Mouse (Mus musculus) heart, adult 9 months (tissue): ENCODE results near the gene Eif4g2.

Experiments
- DNase-seq, 2 experiments: peaks; one replicate each; pipeline ENCODE4 v3.0.0; 2022; ENCODE audit warnings: low spot score in 2 of 2

Eif4g2 gene

DNA sequence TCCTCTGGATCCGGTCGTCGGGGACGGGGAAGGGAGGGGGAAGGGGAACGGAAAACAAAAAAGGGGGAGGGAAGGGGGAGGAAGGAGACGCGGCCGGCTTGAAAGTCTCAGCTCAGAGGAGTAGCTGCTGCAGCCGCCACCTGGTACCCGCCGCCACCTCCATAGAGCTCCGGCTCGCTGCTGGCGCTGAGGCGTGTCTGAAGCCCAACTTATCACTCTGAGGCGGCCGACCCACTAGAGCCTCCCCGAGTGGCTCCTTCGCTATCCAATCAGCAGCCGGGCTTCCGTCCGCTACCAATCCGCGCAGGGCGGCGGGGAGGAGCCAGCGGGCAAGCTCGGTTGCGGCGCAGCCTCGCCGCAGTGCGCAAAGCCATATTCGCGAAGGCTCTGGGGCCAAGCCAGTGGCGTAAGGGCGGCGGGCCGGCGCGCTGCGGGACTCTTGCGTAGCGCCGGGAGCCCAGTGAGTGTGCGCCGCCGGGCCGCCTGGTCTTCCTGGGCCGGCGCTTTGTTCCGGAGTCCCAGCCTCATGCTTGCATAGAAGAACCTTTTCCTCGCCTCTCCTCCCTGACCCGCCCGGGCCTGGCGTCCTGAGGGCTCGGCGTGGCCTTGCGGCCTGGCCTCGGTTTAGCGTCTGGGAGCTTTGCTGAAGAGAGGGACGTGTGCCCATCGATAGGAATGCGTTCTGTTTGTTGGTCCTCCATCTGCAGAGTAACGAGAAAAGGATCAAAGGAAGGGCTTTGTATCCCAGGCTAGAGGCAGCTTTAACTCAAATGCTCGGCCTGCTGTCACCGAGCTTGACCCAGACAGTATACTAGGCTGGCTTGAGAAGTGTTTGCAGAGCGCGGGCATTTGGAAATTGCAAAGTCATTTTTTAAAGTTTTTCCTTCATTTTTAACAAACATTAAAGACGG lies at the start of gene Eif4g2:
Gene Eif4g2 (minus strand): TSS at position 209 of the 911 bp plus-strand sequence.
- DNase-seq = peak; percentile 99

GRCm38 (mm10) chr7:111132596-111132995 lies 49.8 kb upstream of the Eif4g2 start:
- no peak for DNase-seq

GRCm38 (mm10) chr7:111126636-111127395 lies 44.0 kb upstream of the Eif4g2 start:
- no peak for DNase-seq

DNA sequence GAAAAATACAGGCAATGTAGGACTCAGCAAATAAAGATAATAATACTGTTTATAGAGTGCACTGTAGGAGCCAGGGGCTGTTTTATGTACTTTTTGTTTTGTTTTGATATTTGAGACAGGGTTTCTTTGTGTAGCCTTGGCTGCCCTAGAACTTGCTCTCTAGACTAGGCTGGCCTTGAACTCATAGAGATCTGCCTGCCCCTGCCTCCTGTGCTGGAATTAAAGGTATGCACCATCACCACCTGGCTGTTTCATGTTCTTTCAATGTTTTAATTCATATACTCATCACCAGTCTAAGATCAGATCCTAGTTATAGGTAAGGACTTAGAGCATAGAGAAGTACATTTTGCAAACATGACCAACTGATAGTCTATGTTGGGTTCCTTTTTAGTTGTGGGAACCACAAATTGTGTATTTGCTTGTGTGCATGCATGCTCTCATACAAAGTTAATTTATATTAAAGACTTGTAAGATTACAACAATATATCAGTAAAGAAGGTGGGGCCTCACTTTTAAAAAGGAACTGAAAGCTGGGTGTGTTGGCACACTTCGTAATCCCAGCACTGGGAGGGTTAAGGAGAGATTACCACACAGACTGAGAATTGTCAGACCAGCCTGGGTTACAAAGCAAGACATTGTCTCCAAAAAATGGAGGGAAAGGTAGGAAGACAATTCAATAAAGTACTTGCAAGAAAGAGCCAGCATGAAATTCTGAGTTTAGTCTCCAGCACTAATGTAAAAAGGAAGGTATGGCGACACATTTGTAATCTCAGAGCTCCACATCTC lies 41.1 kb upstream of the Eif4g2 start:
- DNase-seq = no peak

GRCm38 (mm10) chr7:111122531-111123130 lies 39.8 kb upstream of the Eif4g2 start:
- peak; percentile 98 to 99 for DNase-seq

GRCm38 (mm10) chr7:111122084-111122530 lies 39.3 kb upstream of the Eif4g2 start:
- DNase-seq = no peak

- no peak for DNase-seq
Measured at GRCm38 (mm10) chr7:111121522-111121921, 38.7 kb upstream of the Eif4g2 start.

DNA sequence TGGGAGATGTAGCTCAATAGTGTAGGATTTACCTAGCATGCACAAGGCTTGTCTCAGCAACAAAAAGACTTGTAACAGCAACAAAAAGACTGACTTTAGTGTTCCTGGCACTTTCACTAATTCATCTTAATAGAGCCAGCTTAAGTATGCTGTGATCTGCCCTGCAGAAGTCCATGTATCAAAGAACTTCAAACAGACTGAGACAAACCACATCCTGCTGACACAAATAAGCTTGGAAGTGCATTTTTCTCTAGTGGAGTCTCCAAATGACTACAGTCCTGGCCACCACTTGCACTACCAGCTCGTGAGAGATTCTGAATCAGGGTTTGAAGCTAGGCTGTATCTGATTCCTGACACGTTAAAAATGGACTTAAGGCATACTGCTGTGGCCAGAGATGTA lies 26.7 kb upstream of the Eif4g2 start:
- no peak for DNase-seq

DNA sequence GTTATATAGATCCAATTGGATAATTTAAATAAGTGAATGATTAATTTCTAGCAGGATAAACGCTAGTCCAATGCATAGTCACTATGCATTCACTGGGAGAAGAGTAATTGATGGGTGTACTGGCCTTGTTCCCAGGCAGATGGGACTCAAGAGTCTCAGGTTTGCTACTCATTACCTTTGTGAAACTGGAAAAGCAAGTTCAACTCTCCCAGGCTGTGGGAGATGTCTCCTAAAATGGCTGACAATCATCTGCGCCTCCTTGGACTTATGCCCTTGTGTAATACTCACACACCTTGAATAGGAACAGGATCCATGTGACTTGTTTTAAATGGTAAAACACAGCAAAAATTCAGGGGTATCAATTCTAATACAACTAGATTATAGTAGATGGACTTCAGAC lies 26.3 kb upstream of the Eif4g2 start:
- no peak for DNase-seq

DNA sequence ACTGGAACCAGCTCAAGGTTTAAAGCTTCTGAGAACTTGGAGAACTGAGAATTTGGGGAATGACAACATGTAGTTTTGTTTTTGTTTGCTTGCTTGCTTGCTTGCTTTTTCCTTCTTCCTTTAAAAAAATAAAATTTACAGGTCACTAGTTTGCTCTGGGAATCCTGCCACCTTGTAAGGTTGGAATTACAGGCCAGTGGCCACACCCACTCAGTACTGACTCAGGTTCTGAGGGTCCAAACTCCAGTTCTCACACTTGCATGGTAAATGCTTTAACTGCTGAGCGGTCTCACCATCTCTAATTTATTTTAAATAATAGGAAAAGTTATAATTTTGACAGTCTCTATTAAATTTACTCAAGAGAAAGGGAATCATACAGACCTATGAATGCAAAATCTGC lies 15.4 kb upstream of the Eif4g2 start:
- DNase-seq = no peak

DNA sequence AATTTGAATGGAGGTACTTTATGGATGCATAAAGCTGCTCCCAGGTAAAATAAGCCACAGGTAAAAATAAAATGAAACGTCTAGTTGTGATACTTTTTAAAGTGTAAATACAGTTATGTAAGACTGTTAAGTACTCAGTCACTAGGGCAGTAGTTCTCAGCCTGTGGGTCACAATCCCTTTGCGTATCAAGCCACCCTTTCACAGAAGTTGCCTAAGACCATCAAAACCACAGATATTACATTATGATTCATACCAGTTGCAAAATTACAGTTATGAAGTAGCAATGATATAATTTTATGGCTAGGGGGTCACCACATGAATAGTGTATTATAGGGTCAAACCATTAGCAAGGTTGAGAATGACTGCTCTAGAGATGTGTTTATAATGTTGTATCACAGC lies 12.3 kb upstream of the Eif4g2 start:
- no peak for DNase-seq

DNA sequence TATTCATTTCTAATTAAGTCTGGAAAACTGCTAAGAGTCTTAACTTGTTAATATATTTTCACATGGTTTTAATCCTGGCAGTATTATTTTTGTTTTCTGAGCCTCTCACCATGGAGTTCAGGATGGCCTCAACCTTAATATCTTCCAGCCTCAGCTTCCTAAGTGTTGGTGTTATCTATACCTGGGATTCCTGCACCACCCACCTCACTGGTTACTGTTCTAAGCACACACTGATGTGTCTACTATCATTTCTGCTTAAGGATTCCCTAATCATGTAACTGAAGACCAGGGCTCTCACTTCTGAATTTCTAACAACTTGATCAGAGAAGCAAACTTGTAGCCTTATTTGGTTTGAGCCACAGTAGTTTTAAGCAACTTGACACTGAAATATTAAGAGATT lies 2.3 kb upstream of the Eif4g2 start:
- no peak for DNase-seq

DNA sequence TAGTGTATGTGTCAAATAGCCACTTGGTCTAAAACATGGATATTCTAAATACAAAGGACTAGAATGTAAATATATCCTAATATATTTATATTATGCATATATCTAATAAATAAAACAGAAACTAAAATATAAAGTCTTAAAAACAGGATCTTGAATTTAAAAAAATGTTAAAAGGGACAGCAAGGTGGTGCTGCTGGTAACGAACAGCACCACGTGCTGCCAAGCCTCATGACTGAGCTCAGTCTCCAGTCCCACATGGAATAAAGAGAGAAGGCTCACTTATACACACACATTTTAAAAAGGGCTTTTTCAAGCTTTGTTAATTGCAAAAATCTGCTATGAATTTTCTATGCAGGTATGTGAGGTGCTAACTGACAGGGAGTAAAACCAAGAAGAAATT lies 1.6 kb upstream of the Eif4g2 start:
- no peak for DNase-seq

DNA sequence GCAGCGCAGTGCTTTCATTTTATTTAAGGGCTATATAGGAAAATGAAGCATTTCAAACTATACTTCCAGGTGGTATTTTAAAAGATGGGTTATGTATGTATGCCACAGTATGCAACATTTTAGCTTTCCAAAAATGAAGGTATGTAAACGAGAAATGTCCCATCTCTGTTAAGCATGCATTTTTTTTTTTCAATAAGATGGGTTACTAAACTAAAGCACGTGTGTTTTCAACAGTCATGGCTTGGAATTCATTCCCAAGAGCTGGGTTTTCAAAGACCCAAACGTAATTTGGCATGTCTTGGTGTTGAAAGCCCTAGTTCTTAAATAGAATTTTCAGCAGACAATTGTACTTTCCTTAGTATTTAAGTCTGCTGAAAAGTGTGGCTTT lies 897 bp upstream of the Eif4g2 start:
- no peak for DNase-seq

- DNase-seq = peak; percentile 81 to 89
Measured at GRCm38 (mm10) chr7:111082043-111082821, 598 bp downstream of the Eif4g2 start.

- DNase-seq = no peak
Measured at GRCm38 (mm10) chr7:111080876-111081275, 2.0 kb downstream of the Eif4g2 start.

- no peak for DNase-seq
Measured at GRCm38 (mm10) chr7:111080026-111080425, 2.8 kb downstream of the Eif4g2 start.

DNA sequence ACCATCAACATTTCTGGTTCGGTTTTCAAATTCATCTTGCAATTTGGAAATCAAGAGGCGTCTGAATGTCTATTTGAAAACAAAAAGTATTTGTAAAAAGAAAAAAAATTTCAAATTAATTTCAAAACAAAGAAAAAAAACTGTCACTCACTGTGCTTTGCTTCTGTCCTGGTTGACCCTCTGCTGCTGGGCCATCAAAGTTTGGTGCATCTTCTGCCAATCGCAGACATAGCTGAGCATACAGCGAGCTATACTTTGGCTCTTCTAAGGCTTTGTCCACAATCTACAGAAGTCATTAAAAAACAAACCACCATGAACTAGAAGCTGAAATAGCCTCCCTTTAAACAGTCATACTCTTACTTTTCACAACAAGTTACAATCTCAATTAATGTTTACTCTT lies 4.6 kb downstream of the Eif4g2 start:
- DNase-seq = no peak

DNA sequence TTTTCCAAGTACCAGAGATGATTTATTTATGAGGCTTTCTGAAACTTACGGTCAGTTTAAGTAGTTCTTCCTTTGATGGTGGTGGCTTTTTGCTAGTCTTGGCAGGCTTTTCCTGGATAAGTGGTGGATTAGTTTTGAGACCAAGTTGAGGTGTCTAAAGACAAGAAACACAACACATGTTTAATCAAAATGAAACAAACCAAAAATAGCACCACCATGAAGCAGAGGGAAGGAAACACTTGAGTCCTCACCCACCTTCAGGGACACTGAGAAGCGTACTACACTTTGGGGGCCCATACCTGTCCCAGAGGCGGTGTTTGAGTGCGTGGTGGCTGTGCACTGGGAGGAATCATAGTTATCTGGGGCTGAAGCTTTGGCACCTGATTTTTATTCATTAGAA lies 7.5 kb downstream of the Eif4g2 start:
- no peak for DNase-seq

DNA sequence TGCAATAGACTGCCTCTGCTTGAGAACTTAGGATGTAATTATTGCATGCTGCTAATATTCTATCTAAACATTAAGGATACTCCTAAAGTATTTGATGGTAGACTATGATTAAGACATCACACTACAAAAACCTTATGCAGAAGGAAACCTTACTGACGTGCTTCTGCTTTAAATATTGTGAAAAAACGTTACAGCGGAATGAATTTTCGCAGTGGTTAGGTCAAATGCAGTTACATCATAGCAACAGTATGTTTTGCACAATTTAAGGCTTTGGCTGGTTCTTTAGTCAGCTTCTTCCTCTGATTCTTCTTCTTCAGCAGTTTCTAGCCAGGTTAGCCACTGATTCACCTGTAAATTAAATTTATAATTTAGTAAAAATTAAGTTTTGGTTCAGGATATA lies 10.4 kb downstream of the Eif4g2 start:
- no peak for DNase-seq

DNA sequence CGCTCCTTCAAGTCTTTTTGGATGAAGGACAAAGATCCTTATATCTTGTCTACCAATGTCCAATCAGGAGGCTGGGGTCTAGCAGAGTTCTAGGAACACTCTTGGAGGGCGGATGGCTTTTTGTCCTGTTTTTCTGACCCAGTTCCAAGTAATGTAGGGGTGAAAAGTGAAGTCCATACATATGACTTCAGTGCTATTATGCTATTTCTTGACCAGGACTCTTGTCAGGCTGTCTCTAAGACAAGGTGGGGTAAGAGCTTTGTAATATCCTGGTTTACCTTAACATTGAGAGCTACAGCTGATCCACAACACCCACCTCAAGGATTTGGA lies 12.7 kb downstream of the Eif4g2 start:
- no peak for DNase-seq
